Mouse (Mus musculus) layer of hippocampus, postnatal 10 days (tissue): ENCODE results near the gene Stac2. TPM values are rescaled to one million over a fixed set of nuclear protein-coding genes. Genes with fewer than 3 reads are reported as not detected.

ENCODE experiments used
- DNase-seq, 2 experiments: peaks; one replicate each; pipeline ENCODE4 v3.0.0; 2021; ENCODE audit warnings: low spot score in 2 of 2
- total RNA-seq, 2 experiments: library from RNA; stranded (reverse); gene quantifications; 2 replicates each; pipeline ENCODE4 v1.2.3; 2021

The Stac2 gene
- total RNA-seq, 2 experiments from 2014 or later, result 13.0 to 14.9 TPM

DNA sequence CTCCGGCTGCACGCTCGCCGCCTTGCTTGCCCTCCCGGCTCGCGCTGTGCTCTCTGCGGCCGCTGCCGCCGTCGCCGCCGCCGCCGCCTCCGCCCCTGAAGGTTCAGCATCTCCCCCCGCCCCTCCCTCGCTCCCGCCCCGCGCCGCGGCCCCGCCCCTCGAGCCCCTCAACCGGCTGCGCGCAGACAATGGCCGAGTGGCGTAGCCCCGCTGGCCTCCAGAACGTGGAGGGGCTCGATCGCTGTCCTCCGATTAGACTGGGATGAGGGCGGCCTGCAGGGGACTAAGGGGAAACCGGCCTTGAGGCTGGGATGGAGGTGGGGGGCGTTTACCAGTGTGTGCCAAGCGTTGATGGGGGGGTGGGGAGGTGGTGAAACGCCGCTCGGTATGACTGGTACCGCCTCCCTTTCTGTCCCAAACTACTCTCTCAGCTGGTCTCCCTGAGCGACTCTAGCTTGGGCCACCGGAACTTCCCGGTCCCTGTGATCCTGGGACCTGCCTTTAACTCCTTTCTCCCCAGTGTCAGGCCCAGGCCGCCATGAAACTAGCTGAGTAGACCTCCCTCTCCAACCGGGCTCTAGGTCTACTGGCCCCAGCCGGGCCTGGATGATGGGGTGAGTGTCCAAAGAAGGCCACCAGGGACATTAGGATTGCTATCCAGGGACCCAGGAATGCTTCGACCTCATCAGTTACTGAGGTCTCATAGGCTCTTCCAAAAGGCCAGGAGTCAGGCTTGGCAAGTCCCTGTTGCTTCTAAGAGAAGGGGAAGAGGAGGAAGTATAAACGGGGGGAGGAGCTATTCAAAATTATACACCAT lies 30.5 kb downstream of the Stac2 start, which contains the start of gene Cacnb1:
Gene Cacnb1, minus strand, starts transcription at position 480 of the 817 bp plus-strand sequence.
- peak; percentile 69 to 79 for DNase-seq

DNA sequence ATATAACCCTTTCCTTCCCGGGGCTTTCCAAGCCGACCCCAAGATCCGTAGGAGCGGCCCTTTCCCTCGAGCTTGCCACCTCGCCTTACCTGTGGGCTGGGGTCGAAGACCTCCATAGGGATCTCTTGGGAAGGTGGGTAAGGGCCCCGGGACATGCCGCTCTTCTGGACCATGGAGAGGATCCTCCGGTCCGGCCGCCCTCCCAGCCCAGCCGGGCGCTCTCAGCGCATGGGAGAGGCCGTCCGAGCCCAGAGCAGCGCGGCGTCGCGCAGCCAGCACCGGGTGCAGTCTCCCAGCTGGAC lies 31.1 kb downstream of the Stac2 start:
- DNase-seq, result no peak

DNA sequence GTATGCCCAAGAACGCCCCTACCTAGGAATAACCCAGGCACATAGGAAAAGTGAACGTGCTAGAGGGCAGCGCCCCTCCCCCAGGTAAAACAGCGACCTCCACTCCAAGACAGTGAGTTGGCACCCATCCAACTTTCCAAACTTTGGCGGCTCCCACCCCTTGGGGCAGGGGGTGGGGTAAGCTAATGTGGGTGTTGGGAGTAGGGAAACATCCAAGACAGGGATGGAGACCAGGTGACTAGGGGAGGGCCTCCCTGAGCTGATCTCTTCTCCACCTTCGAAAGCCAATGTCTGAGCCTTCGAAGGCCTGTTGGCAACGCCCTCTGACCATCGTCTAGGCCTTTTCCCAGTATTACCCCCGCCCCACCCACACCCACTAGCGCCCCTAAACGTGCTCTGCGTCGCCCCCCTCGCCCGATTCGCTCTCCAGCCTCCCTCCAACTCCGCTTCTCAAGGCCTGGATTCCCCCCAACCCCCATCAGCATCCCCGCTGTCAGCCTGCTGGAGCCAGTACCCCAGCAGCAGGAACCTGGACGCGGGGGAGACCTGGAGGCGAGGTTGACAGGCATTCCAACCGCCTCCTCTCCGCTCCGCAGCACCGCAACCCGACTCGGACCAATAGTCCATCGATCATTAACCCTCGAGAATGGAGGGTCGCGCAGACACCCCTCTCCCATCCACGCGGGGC lies 31.6 kb downstream of the Stac2 start:
- DNase-seq, result peak; percentile 71 to 74

DNA sequence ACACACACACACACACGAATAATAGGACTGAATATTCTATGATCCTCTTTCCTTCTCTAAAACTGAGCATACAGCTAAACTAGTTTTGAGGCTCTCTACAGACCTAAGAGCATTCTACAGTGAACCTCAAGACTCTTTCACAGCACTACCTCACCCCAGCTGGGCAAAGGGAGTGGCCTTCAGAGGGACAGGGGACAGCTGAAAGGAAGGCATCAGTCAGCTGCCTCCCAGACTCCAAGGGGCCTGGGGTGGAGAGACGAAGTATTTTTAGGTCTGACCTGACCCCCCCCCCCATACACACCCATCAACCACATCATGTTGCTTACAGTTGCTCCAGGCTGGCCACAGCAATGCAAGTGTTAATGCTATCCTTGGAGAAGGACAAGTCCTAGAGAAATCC lies 32.1 kb downstream of the Stac2 start:
- no peak for DNase-seq

DNA sequence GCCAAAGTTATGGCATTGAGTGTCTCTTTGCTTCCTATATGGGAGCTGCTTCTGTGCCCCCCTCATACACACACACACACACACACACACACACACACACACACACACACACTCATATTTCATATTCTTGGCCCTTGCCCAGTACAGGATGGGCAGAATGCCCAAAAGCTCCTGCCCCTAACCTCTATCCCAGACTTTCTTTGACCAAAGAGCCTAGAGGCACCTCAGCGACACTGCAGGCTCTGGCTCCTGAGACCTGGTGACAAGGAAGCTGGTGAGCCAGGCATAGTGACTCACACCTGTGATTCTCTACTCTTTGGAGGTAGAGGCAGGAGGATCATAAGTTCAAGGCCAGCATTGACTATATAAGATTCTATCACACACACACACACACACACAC lies 32.6 kb downstream of the Stac2 start:
- DNase-seq, result peak in 1 of 2 experiments; percentile 41

DNA sequence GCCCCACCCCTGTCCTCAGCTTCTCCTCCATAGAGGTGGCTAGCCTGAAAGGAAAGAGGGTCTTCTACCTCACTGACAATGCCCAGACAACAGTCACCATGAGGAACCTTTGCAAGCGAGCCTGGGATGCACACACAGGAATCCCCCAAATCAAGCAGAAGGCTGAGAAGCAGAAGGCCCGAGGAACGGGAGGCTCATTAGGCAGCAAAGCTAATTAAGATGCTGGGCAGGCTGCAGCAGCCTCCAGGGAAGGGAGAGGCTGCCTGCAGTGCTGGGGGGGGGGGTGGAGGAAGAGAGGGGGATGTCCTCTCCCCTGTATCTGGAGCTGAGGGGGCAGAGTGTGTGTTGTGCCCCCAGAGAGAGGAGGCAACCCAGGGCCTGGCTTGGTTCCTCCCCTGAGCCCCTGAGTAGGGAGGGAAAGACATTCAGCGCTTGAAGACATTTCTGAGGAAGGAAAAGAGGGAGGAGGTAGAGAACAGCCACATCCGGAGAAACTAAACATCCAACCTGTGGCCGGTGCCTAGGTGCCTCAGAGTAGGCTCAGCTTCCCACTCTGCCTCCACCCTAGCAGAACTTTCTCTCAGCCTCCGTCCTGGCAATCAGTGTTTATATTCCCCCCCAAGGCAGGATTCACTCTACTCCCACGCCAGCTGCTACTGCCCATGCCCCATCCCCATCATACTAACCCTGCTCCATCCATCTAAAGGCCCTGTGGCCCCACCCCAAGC lies 33.2 kb downstream of the Stac2 start:
- no peak for DNase-seq

GRCm38 (mm10) chr11:98018858-98019641 lies 34.2 kb downstream of the Stac2 start:
- DNase-seq, result peak; percentile 72 to 79

DNA sequence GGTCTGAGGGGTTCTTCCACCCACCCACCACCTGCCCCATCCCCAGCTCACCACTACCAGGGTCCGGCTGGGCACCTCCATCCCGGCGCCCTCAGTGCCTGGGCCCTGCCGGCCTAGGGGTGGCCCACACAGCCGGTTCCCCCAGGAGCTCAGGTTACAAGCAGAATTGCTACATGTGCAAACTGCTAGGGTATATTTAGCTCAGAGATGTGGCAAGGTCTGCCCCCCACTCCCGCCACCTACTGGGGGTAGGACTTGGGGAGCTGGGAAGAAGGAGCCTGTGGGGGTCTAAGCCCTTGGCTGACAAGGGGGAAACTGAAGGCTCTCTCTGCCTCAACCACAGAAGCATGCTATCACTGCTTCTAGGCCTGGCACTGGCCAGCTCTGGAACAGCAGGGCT lies 35.0 kb downstream of the Stac2 start:
- no peak for DNase-seq

DNA sequence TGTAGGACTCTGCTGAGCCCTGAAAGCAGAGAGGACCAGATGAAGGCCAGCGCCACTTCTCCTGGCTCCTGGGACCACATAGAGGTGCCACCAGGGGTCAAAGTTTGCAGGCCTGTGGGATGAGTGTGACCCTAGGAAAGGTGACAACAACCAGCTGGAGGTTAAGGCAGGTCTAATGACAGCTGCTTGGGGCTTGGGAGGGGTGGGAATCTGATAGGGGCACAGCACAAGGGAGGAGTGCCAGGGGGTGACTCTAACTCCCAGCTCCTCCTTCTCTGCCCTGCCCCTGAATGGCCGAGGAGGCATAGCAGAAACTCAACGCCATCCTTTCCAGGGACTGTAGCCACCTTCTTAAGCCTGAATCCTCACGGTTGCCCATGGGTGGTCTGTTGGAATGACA lies 36.4 kb downstream of the Stac2 start:
- no peak for DNase-seq

GRCm38 (mm10) chr11:98016177-98016576 lies 37.1 kb downstream of the Stac2 start:
- DNase-seq, result no peak

DNA sequence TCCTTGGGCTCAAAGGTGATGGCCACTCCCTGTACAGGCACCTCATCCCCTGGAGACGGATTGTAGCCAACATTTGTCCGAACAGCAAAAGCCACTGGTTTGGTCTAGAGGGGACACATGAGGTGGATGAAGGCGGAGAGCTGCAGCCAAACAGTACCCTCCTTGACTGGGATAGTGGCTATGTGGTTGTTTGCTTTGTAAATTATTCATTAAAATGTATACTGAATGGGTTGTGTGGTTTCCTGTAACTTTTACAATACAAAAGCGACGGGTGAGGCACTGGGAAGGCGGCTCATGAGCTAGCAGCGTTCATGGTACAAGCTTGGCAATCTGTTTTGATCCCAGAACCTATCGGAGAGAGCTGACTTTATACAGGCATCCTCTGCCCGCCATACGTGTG lies 40.4 kb downstream of the Stac2 start:
- DNase-seq, result no peak

DNA sequence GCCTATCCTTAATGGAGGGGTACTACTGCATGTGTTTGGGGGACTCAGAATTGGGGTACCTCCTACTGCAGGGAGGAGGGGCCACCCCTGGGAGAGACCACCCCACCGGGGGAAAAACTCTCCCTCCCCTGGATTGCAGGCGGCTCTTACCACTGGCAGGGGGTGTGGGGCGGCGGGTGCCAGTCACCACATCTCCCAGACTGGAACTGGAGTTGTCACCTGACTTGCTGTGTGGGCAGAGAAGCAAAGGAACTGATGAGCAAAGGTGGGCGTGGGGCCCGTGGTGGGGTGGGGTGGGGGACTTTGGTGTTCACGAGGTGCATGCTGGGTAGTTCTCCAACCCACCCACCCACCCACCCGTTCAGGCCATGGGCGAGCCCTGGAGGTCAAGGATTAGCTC lies 41.5 kb downstream of the Stac2 start:
- no peak for DNase-seq

DNA sequence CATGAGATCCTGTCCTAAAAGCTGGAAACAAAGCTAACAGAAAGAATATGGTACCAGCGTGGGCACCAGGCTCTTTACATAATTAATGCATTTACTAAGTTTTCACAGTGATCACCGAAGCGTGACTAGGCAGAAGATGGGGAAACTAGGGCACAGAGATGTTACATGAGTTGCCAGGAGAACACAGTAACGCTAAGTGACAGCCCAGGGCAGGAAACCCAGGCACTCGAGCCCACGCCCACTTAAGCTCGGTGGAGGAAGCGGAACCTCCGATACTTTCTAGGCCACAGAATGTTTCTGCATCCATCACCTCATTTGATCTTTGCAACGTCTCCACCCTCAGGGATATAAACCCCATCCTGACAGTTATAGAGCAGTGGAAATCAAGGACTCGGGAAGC lies 45.2 kb downstream of the Stac2 start:
- DNase-seq, result no peak

GRCm38 (mm10) chr11:98005686-98006085 lies 47.6 kb downstream of the Stac2 start:
- DNase-seq, result no peak

- DNase-seq, result no peak
These were observed 48.2 kb downstream of the Stac2 start for GRCm38 (mm10) chr11:98005076-98005475.

DNA sequence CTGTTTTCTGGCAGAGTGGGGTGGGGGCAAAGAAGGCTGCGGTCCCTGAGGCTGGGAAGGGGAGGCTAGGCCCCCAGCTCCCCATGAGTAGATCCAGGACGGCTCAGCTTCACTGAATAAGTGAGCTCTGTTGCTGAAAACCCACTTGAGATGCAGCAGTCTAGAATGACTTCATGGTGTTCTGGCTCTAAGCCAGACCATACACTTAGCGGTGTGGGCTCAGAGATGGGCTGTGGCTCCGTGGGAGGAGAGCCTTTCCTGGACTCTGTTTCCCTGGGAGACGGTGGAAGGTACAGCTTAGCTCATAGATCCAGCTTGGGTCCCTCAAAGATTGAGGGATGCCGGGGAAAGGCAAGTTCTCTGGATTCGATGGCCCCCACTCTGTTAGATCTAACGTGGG lies 49.1 kb downstream of the Stac2 start:
- peak in 1 of 2 experiments; percentile 21 for DNase-seq

GRCm38 (mm10) chr11:98003171-98003671 lies 50.0 kb downstream of the Stac2 start:
- peak in 1 of 2 experiments; percentile 25 for DNase-seq

GRCm38 (mm10) chr11:98002627-98003026 lies 50.6 kb downstream of the Stac2 start:
- peak; percentile 86 to 88 for DNase-seq

DNA sequence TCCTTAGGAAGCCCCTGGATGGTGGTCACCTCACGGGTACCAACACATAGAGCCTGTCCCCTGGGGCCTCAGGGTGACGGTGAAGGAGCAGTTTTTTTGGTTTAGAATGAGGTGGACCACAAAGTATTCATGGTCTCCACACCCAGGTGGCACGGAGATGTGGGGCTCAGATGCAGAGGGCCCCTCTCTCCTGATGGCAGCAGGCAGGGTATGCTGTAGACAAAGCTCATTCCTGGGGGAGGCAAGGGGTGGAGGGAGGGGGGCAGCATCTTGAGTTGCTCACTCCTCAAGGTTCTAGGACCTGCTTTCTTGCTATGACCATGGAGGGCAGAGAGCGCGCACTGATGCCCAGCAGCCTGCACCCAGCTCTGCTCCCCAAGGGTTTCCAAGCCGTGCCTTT lies 51.3 kb downstream of the Stac2 start:
- no peak for DNase-seq

- DNase-seq, result no peak
These were observed 51.9 kb downstream of the Stac2 start for GRCm38 (mm10) chr11:98001351-98001824.
